Mouse (Mus musculus): ENCODE data around the gene Dzip3. TPM values are rescaled to one million over a fixed set of nuclear protein-coding genes. Genes with fewer than 3 reads are reported as not detected.

The Dzip3 gene
- polyA plus RNA-seq, 1 experiment from 2014 or later: 59.2 TPM

DNA sequence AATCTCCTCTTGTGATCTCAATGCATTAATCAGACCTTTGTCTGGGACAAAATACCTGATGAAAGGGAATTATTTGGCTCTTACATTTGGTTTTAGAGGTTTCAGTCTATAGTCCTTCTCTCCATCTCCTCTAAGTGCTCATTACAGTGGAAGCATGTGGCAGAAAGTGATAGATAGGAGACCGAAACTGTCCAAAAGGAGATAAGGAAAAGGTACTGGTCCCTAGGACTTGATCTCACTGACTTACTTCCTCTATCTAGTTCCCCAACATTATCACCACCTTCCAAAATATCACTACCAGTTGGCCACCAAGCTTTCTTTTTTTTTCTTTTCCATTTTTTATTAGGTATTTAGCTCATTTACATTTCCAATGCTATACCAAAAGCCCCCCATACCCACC lies 82.8 kb downstream of the Dzip3 start:
- H3K4me2 ChIP-seq (ENCODE audit: low read length): no peak overlapping the region
- no peak overlapping the region for H3K27ac ChIP-seq (ENCODE audit: low read length)
- WGBS: 96% methylated on average over 1 of the region's 1 CpGs
- no peaks in the 10 kb centered on the region for H3K4me1 ChIP-seq (ENCODE audit: control insufficient read depth, insufficient read depth, low read length)
- no peak overlapping the region for H3K9ac ChIP-seq (ENCODE audit: low read depth, low read length)
- H3K9me3 ChIP-seq (replicated peaks; ENCODE audit: control insufficient read depth, low read length, poor library complexity, severe bottlenecking): no peaks in the 10 kb centered on the region
- no peaks in the 10 kb centered on the region for H3K27me3 ChIP-seq (ENCODE audit: control insufficient read depth, insufficient read depth, low read depth, low read length)
- ATAC-seq: no peak
- H3K4me3 ChIP-seq (ENCODE audit: low read depth, low read length): no peak overlapping the region
- no peaks in the 10 kb centered on the region for H3K36me3 ChIP-seq (ENCODE audit: control insufficient read depth, insufficient read depth, low read length)

DNA sequence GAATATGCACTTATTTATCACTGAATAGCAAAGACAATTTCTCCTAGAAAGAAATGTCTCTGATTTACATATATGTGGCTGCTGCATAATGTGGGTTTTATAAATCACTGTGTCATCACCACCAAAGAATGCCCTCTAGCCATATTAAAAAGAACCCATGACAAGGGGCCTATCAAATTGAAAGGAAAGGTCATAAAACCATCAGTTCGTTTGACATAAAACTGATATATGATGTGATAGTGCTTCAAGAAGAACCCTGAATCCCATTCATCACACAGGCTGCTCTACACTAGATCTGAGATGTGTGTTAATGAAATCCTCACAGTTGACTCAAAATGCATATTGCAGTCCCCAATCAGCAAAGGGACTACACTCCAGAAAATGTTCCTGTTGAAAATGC lies 94.1 kb downstream of the Dzip3 start:
- Histone ChIP-seq H3K4me1 (ENCODE audit: control insufficient read depth, insufficient read depth, low read length) (no peaks in the 10 kb centered on the region), H3K27ac (ENCODE audit: low read length) (no peak overlapping the region), H3K36me3 (ENCODE audit: control insufficient read depth, insufficient read depth, low read length) (no peaks in the 10 kb centered on the region), H3K9me3 (replicated peaks; ENCODE audit: control insufficient read depth, low read length, poor library complexity, severe bottlenecking) (peaks cover 6% of the 10 kb centered on the region), H3K9ac (ENCODE audit: low read depth, low read length) (no peak overlapping the region), H3K4me3 (ENCODE audit: low read depth, low read length) (no peak overlapping the region), H3K27me3 (ENCODE audit: control insufficient read depth, insufficient read depth, low read depth, low read length) (no peaks in the 10 kb centered on the region), H3K4me2 (ENCODE audit: low read length) (no peak overlapping the region)
- 78% methylated on average over 1 of the region's 1 CpGs for WGBS
- no peak for ATAC-seq

DNA sequence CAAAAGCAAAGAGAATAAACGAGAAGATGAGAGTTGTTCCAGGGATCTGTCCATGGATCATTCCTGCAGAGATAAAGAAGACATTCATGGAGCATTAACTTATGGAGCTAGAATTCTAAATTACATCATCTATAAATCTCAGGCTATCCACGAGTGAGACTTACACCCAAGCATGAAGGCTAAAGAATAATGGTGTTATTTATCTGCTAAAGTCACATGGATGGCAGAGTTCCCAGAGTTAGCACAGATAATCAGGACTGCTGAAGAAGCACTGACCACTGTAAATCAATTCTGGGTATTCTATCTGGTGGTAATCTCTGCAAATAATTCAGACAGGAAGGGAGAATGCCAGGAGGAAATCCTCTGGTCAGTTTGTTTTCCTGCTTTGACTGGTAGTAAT lies 103.2 kb downstream of the Dzip3 start:
- ATAC-seq: no peak
- Histone ChIP-seq H3K27me3 (ENCODE audit: control insufficient read depth, insufficient read depth, low read depth, low read length) (no peaks in the 10 kb centered on the region), H3K9me3 (replicated peaks; ENCODE audit: control insufficient read depth, low read length, poor library complexity, severe bottlenecking) (no peaks in the 10 kb centered on the region), H3K4me2 (ENCODE audit: low read length) (no peak overlapping the region), H3K9ac (ENCODE audit: low read depth, low read length) (no peak overlapping the region), H3K36me3 (ENCODE audit: control insufficient read depth, insufficient read depth, low read length) (no peaks in the 10 kb centered on the region), H3K27ac (ENCODE audit: low read length) (no peak overlapping the region), H3K4me3 (ENCODE audit: low read depth, low read length) (no peak overlapping the region), H3K4me1 (ENCODE audit: control insufficient read depth, insufficient read depth, low read length) (no peaks in the 10 kb centered on the region)
- WGBS: 75% methylated on average over 2 of the region's 2 CpGs

Other genes starting within 250 kb of the Dzip3 start
- gene Trat1, start 222.1 kb downstream of the Dzip3 start, polyA plus RNA-seq (2015; fragmentation: Nextera tagmentation; extraction: Ambion mirVana): not detected in 2 replicates
- gene Retnlb, start 177.3 kb downstream of the Dzip3 start, polyA plus RNA-seq (2015; fragmentation: Nextera tagmentation; extraction: Ambion mirVana): not detected in 2 replicates
- gene Retnla, start 151.6 kb downstream of the Dzip3 start, polyA plus RNA-seq (2015; fragmentation: Nextera tagmentation; extraction: Ambion mirVana): not detected in 2 replicates
- not detected in 2 replicates for gene Retnlg, start 121.5 kb downstream of the Dzip3 start, polyA plus RNA-seq (2015; fragmentation: Nextera tagmentation; extraction: Ambion mirVana)
- gene Cip2a, start within 50 bp of the Dzip3 start, polyA plus RNA-seq (2015; fragmentation: Nextera tagmentation; extraction: Ambion mirVana): 5.3 and 6.7 TPM in 2 replicates
- gene Myh15, start 63.3 kb upstream of the Dzip3 start, polyA plus RNA-seq (2015; fragmentation: Nextera tagmentation; extraction: Ambion mirVana): 0.05 and 0.14 TPM in 2 replicates